Mouse (Mus musculus): ENCODE results near the gene Olfr127. TPM values are rescaled to one million over a fixed set of nuclear protein-coding genes. Genes with fewer than 3 reads are reported as not detected.
"Not testable (repeated sequence)": the region's sequence is repeated elsewhere in the genome, so short reads cannot be mapped to it uniquely, and the experiment has no call there.

Gene Olfr127
- total RNA-seq (2015; ENCODE audit: low replicate concordance) = not detected in 2 replicates
- total RNA-seq (2017; ENCODE audit: low replicate concordance) = not detected in 2 replicates

DNA sequence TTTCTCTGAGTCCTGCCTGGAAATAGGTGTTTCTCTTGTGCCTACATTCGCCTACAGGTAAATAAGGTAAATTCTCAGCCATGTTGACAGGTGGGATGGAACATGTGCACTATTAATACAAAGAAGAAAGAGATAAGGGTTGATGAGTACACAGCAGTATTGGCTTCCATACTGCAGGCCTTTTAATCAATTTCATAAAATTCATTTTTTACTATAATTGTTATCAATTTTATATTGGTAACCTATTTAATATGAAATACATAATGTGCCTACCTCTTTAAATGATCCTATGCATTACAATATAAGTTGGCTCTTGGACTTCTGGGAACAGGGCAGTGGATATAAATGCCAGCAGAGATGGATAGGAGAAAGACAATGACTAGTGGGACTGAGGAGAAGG is at the start of gene Olfr127:
TSS of gene Olfr127 (plus strand) at position 301 of the 400 bp plus-strand sequence.
- no peak for ATAC-seq (replicated peaks; ENCODE audit: low FRiP score, poor library complexity, severe bottlenecking)

GRCm38 (mm10) chr17:37863901-37864300 is 36.3 kb upstream of the Olfr127 start:
- ATAC-seq (replicated peaks; ENCODE audit: low FRiP score, poor library complexity, severe bottlenecking) = no peak

- ATAC-seq (replicated peaks; ENCODE audit: low FRiP score, poor library complexity, severe bottlenecking) = no peak
These were observed 30.5 kb upstream of the Olfr127 start for GRCm38 (mm10) chr17:37869676-37870205.

- ATAC-seq (replicated peaks; ENCODE audit: low FRiP score, poor library complexity, severe bottlenecking) = no peak
These were observed 26.4 kb upstream of the Olfr127 start for GRCm38 (mm10) chr17:37873830-37874229.

- ATAC-seq (replicated peaks; ENCODE audit: low FRiP score, poor library complexity, severe bottlenecking) = not testable (repeated sequence)
These were observed 6.6 kb downstream of the Olfr127 start for GRCm38 (mm10) chr17:37906821-37907220.

- no peak for ATAC-seq (replicated peaks; ENCODE audit: low FRiP score, poor library complexity, severe bottlenecking)
These were observed 20.0 kb downstream of the Olfr127 start, which contains the start of gene Olfr128 for GRCm38 (mm10) chr17:37920248-37920647. Gene Olfr128, plus strand, starts transcription at chr17:37920548.

- no peak for ATAC-seq (replicated peaks; ENCODE audit: low FRiP score, poor library complexity, severe bottlenecking)
These were observed 52.7 kb downstream of the Olfr127 start, which contains the start of gene Olfr761 for GRCm38 (mm10) chr17:37952979-37953378. Gene Olfr761, minus strand, starts transcription at chr17:37953079.

Other genes starting within 250 kb of the Olfr127 start
- gene Olfr117, start 236.7 kb upstream of the Olfr127 start, total RNA-seq (2015; ENCODE audit: low replicate concordance) = not detected in 2 replicates
- not detected in 2 replicates for gene Olfr117, start 236.7 kb upstream of the Olfr127 start, total RNA-seq (2017; ENCODE audit: low replicate concordance)
- gene Olfr118, start 233.4 kb upstream of the Olfr127 start, total RNA-seq (2015; ENCODE audit: low replicate concordance) = not detected in 2 replicates
- gene Olfr118, start 233.4 kb upstream of the Olfr127 start, total RNA-seq (2017; ENCODE audit: low replicate concordance) = not detected in 2 replicates
- not detected in 2 replicates for gene Olfr119, start 203.9 kb upstream of the Olfr127 start, total RNA-seq (2015; ENCODE audit: low replicate concordance)
- not detected in 2 replicates for gene Olfr119, start 203.9 kb upstream of the Olfr127 start, total RNA-seq (2017; ENCODE audit: low replicate concordance)
- not detected in 2 replicates for gene Olfr120, start 178.6 kb upstream of the Olfr127 start, total RNA-seq (2015; ENCODE audit: low replicate concordance)
- gene Olfr120, start 178.6 kb upstream of the Olfr127 start, total RNA-seq (2017; ENCODE audit: low replicate concordance) = not detected in 2 replicates
- gene Olfr121, start 151.6 kb upstream of the Olfr127 start, total RNA-seq (2015; ENCODE audit: low replicate concordance) = not detected in 2 replicates
- not detected in 2 replicates for gene Olfr121, start 151.6 kb upstream of the Olfr127 start, total RNA-seq (2017; ENCODE audit: low replicate concordance)
- not detected in 2 replicates for gene Olfr122, start 131.8 kb upstream of the Olfr127 start, total RNA-seq (2015; ENCODE audit: low replicate concordance)
- not detected in 2 replicates for gene Olfr122, start 131.8 kb upstream of the Olfr127 start, total RNA-seq (2017; ENCODE audit: low replicate concordance)
- gene Olfr123, start 106.9 kb upstream of the Olfr127 start, total RNA-seq (2015; ENCODE audit: low replicate concordance) = not detected in 2 replicates
- gene Olfr123, start 106.9 kb upstream of the Olfr127 start, total RNA-seq (2017; ENCODE audit: low replicate concordance) = not detected in 2 replicates
- gene Olfr124, start 100.5 kb upstream of the Olfr127 start, total RNA-seq (2015; ENCODE audit: low replicate concordance) = not detected in 2 replicates
- gene Olfr124, start 100.5 kb upstream of the Olfr127 start, total RNA-seq (2017; ENCODE audit: low replicate concordance) = not detected in 2 replicates
- gene Olfr125, start 67.5 kb upstream of the Olfr127 start, total RNA-seq (2015; ENCODE audit: low replicate concordance) = not detected in 2 replicates
- not detected in 2 replicates for gene Olfr125, start 67.5 kb upstream of the Olfr127 start, total RNA-seq (2017; ENCODE audit: low replicate concordance)
- gene Olfr126, start 53.0 kb upstream of the Olfr127 start, total RNA-seq (2015; ENCODE audit: low replicate concordance) = not detected in 2 replicates
- gene Olfr126, start 53.0 kb upstream of the Olfr127 start, total RNA-seq (2017; ENCODE audit: low replicate concordance) = not detected in 2 replicates
- gene Olfr128, start 20.1 kb downstream of the Olfr127 start, total RNA-seq (2015; ENCODE audit: low replicate concordance) = not detected in 2 replicates
- not detected in 2 replicates for gene Olfr128, start 20.1 kb downstream of the Olfr127 start, total RNA-seq (2017; ENCODE audit: low replicate concordance)
- not detected in 2 replicates for gene Olfr761, start 52.6 kb downstream of the Olfr127 start, total RNA-seq (2015; ENCODE audit: low replicate concordance)
- not detected in 2 replicates for gene Olfr761, start 52.6 kb downstream of the Olfr127 start, total RNA-seq (2017; ENCODE audit: low replicate concordance)
- gene Olfr129, start 159.6 kb downstream of the Olfr127 start, total RNA-seq (2015; ENCODE audit: low replicate concordance) = not detected in 2 replicates
- gene Olfr129, start 159.6 kb downstream of the Olfr127 start, total RNA-seq (2017; ENCODE audit: low replicate concordance) = not detected in 2 replicates
- gene Olfr130, start 163.5 kb downstream of the Olfr127 start, total RNA-seq (2015; ENCODE audit: low replicate concordance) = not detected in 2 replicates
- gene Olfr130, start 163.5 kb downstream of the Olfr127 start, total RNA-seq (2017; ENCODE audit: low replicate concordance) = not detected in 2 replicates
- not detected in 2 replicates for gene Olfr131, start 188.3 kb downstream of the Olfr127 start, total RNA-seq (2015; ENCODE audit: low replicate concordance)
- not detected in 2 replicates for gene Olfr131, start 188.3 kb downstream of the Olfr127 start, total RNA-seq (2017; ENCODE audit: low replicate concordance)
- gene Olfr132, start 234.1 kb downstream of the Olfr127 start, total RNA-seq (2015; ENCODE audit: low replicate concordance) = not detected in 2 replicates
- not detected in 2 replicates for gene Olfr132, start 234.1 kb downstream of the Olfr127 start, total RNA-seq (2017; ENCODE audit: low replicate concordance)
- gene Olfr133, start 244.8 kb downstream of the Olfr127 start, total RNA-seq (2015; ENCODE audit: low replicate concordance) = not detected in 2 replicates
- not detected in 2 replicates for gene Olfr133, start 244.8 kb downstream of the Olfr127 start, total RNA-seq (2017; ENCODE audit: low replicate concordance)

Data from erythroid progenitor cell, adult 5-6 weeks (primary cell).